Mouse (Mus musculus): ENCODE results near the gene Nfic. TPM values are rescaled to one million over a fixed set of nuclear protein-coding genes. Genes with fewer than 3 reads are reported as not detected.

Gene Nfic
- polyA plus RNA-seq (2012; rRNA removed) (38.1 and 56.4 TPM in 2 replicates), polyA plus RNA-seq (2014; fragmentation: Nextera tagmentation; extraction: Ambion mirVana) (97.3 and 98.9 TPM in 2 replicates)

DNA sequence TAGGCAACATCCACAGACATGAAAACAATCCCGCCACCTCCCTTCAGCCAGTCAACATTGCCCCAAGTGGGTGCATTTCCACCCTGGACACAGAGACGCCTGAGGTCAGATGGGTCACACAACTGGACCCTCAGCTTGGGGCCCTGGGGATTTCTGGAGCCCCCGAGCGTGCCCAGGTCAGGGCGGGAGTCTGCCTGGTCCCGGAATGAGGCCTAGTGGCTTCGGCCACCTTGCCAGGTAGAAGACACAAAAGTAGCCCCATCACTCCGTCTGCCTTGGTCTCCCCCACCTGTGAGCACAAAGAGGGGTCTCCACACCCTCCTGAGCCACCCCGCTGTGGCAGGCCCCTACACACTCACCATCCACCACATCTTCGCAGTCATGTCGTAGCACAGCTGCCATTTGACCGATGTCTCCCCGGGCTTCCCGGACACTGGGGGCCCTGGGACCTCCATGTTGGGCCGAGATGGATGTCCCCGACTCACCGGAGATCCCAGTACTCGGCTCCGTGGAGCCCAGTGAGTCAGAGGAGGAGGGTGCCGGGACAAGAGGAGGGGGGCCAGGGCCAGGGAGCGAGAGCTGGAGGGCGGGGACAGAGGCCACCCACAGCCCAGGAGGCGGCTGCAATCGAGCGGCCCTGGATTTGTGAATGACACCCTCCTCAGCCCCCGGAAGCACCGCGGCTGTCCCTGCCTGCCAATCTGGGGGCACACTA lies at the start of gene Nfic:
TSS of gene Nfic (minus strand) at position 455 of the 715 bp plus-strand sequence.
- Histone ChIP-seq H3K27ac (replicated peaks; ENCODE audit: low read depth, low read length) (no peak within 1 kb of the TSS), H3K4me2 (replicated peaks; ENCODE audit: low read depth, low read length, severe bottlenecking) (no peak within 1 kb of the TSS), H3K27me3 (ENCODE audit: control insufficient read depth, insufficient read depth, low read length) (peaks cover 92% of the 10 kb centered on the region), H3K4me3 (replicated peaks; ENCODE audit: low read length) (no peak within 1 kb of the TSS), H3K36me3 (ENCODE audit: control insufficient read depth, insufficient read depth, low read length) (no peaks in the 10 kb centered on the region), H3K9ac (ENCODE audit: low read depth, low read length, severe bottlenecking) (no peak within 1 kb of the TSS), H3K9me3 (ENCODE audit: control insufficient read depth, low read length) (no peaks in the 10 kb centered on the region), H3K4me1 (ENCODE audit: control insufficient read depth, insufficient read depth, low read length) (no peaks in the 10 kb centered on the region)
- no peak for TF ChIP-seq POLR2A (IDR thresholded peaks at IDR 0.05; ENCODE audit: borderline replicate concordance, extremely low read depth, insufficient read depth, insufficient read length)
- ATAC-seq (ENCODE audit: low FRiP score, low read depth) (no peak), DNase-seq (ENCODE audit: low spot score) (no peak)
- WGBS, result 65% methylated on average over 28 of the region's 28 CpGs

DNA sequence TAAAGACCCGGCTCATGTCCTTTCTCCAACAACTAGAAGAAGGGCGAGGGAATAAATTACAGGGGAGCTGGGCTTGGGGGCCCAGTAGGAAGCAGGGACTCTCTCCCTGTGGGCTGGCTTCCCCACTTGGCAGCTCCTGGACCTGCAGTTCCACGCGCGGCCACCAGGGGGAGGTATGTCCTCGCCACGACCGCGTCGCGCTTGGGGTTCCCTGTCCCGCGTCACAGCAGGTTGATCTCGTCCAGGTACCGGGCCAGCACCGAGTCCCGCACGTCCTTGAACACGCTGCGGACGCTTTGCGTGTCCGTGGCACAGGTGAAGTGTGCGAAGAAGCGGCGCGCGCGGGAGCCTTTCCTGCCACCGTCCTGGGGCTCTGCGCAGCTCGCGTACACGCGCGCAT lies 47.2 kb upstream of the Nfic start:
- Histone ChIP-seq H3K9me3 (ENCODE audit: control insufficient read depth, low read length) (no peaks in the 10 kb centered on the region), H3K27me3 (ENCODE audit: control insufficient read depth, insufficient read depth, low read length) (no peaks in the 10 kb centered on the region), H3K9ac (ENCODE audit: low read depth, low read length, severe bottlenecking) (peak overlapping the region; percentile 36; the same call in 1 of the 2 replicates), H3K4me1 (ENCODE audit: control insufficient read depth, insufficient read depth, low read length) (peaks cover 3% of the 10 kb centered on the region; the same call in 1 of the 2 replicates), H3K4me2 (replicated peaks; ENCODE audit: low read depth, low read length, severe bottlenecking) (peak overlapping the region; percentile 65), H3K36me3 (ENCODE audit: control insufficient read depth, insufficient read depth, low read length) (no peaks in the 10 kb centered on the region), H3K4me3 (replicated peaks; ENCODE audit: low read length) (peak overlapping the region; percentile 31), H3K27ac (replicated peaks; ENCODE audit: low read depth, low read length) (no peak overlapping the region)
- ATAC-seq (ENCODE audit: low FRiP score, low read depth) (peak; percentile 58), DNase-seq (ENCODE audit: low spot score) (peak; percentile 51)
- WGBS, result 13% methylated on average over 36 of the region's 36 CpGs
- no peak for TF ChIP-seq POLR2A (IDR thresholded peaks at IDR 0.05; ENCODE audit: borderline replicate concordance, extremely low read depth, insufficient read depth, insufficient read length)

DNA sequence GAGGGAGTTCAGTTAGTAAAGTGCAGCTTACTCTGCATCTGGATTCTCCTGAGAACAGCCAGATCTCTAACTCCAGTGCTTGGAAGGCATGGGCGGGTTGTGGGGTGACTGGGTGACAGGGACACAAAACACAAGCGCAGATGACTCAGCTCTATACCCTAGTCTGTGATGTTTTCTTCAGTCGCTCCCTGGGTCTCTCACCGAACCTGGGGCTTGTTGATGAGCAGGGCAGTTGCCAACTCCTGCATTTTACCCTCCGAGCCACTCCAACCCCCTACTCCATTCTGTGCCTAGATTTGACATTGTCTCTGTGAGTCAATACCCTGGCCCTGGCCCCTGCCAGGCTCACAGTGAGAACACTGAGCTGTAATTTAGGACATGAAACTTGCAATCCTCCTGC lies 46.4 kb upstream of the Nfic start:
- H3K27ac ChIP-seq (replicated peaks; ENCODE audit: low read depth, low read length), result no peak overlapping the region
- H3K4me2 ChIP-seq (replicated peaks; ENCODE audit: low read depth, low read length, severe bottlenecking), result no peak overlapping the region
- no peak for TF ChIP-seq POLR2A (IDR thresholded peaks at IDR 0.05; ENCODE audit: borderline replicate concordance, extremely low read depth, insufficient read depth, insufficient read length)
- H3K4me3 ChIP-seq (replicated peaks; ENCODE audit: low read length), result no peak overlapping the region
- no peak overlapping the region for H3K9ac ChIP-seq (ENCODE audit: low read depth, low read length, severe bottlenecking)
- no peak for ATAC-seq (ENCODE audit: low FRiP score, low read depth)
- no peaks in the 10 kb centered on the region for H3K27me3 ChIP-seq (ENCODE audit: control insufficient read depth, insufficient read depth, low read length)
- peaks cover 3% of the 10 kb centered on the region; the same call in 1 of the 2 replicates for H3K4me1 ChIP-seq (ENCODE audit: control insufficient read depth, insufficient read depth, low read length)
- no peaks in the 10 kb centered on the region for H3K36me3 ChIP-seq (ENCODE audit: control insufficient read depth, insufficient read depth, low read length)
- DNase-seq (ENCODE audit: low spot score), result no peak
- 84% methylated on average over 5 of the region's 5 CpGs for WGBS
- H3K9me3 ChIP-seq (ENCODE audit: control insufficient read depth, low read length), result no peaks in the 10 kb centered on the region

DNA sequence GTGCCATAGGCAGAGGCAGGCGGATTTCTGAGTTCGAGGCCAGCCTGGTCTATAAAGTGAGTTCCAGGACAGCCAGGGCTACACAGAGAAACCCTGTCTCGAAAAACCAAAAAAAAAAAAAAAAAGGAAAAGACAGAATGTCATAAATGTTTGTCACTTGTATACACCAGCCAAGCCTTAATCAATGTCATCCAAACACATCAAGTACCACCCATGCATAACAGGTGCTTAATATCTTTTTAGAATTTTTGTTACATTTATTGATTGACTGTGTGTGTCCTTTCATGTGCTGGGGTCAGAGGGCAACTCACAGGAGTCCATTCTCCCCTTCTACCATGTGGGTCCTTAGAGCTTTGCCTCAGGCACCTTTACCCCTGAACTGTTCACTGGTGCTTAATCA lies 44.6 kb upstream of the Nfic start, which contains the start of gene S1pr4:
TSS of gene S1pr4 (minus strand) at position 101 of the 400 bp plus-strand sequence.
- H3K9ac ChIP-seq (ENCODE audit: low read depth, low read length, severe bottlenecking), result no peak within 1 kb of the TSS
- ATAC-seq (ENCODE audit: low FRiP score, low read depth), result no peak
- H3K36me3 ChIP-seq (ENCODE audit: control insufficient read depth, insufficient read depth, low read length), result no peaks in the 10 kb centered on the region
- no peaks in the 10 kb centered on the region for H3K9me3 ChIP-seq (ENCODE audit: control insufficient read depth, low read length)
- no peak within 1 kb of the TSS for H3K4me3 ChIP-seq (replicated peaks; ENCODE audit: low read length)
- no peak within 1 kb of the TSS for H3K27ac ChIP-seq (replicated peaks; ENCODE audit: low read depth, low read length)
- DNase-seq (ENCODE audit: low spot score), result no peak
- WGBS, result 87% methylated on average over 3 of the region's 3 CpGs
- TF ChIP-seq POLR2A (IDR thresholded peaks at IDR 0.05; ENCODE audit: borderline replicate concordance, extremely low read depth, insufficient read depth, insufficient read length), result no peak
- peaks cover 9% of the 10 kb centered on the region for H3K4me1 ChIP-seq (ENCODE audit: control insufficient read depth, insufficient read depth, low read length)
- H3K27me3 ChIP-seq (ENCODE audit: control insufficient read depth, insufficient read depth, low read length), result no peaks in the 10 kb centered on the region
- H3K4me2 ChIP-seq (replicated peaks; ENCODE audit: low read depth, low read length, severe bottlenecking), result no peak within 1 kb of the TSS

DNA sequence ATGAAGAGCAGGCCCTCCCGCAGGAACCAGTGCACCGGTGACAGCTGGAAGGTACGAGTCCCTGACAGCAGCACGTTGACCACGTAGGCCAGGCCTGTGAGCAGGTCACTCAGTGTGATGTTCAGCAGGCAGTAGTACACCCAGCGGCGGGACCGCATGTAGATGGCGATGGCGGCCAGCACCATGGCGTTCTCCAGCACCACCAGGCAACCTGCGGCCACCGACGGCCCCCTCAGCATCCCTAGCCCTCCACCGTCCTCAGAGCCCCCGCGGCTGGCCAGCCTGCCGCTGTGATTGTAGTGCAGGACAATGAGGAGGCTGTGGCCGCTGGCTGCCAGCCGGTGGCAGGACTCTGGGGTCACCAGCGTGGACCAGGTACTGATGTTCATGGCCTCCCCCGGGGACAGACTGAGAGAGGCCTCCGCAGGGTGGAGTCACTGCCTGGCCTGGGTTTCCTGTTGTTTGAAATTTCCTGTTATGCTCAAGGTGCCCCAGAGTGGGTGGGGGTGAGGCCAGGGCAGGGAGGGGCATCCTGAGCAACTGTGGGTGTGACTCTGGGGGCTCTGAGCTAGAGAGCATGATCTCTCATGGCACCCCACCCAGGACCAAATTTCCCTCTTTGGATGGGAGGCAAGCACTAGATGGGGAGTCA lies 43.9 kb upstream of the Nfic start:
- H3K4me3 ChIP-seq (replicated peaks; ENCODE audit: low read length), result no peak overlapping the region
- H3K36me3 ChIP-seq (ENCODE audit: control insufficient read depth, insufficient read depth, low read length), result no peaks in the 10 kb centered on the region
- H3K27me3 ChIP-seq (ENCODE audit: control insufficient read depth, insufficient read depth, low read length), result no peaks in the 10 kb centered on the region
- WGBS, result 72% methylated on average over 21 of the region's 23 CpGs
- no peak overlapping the region for H3K9ac ChIP-seq (ENCODE audit: low read depth, low read length, severe bottlenecking)
- peaks cover 15% of the 10 kb centered on the region for H3K4me1 ChIP-seq (ENCODE audit: control insufficient read depth, insufficient read depth, low read length)
- H3K9me3 ChIP-seq (ENCODE audit: control insufficient read depth, low read length), result no peaks in the 10 kb centered on the region
- no peak overlapping the region for H3K4me2 ChIP-seq (replicated peaks; ENCODE audit: low read depth, low read length, severe bottlenecking)
- ATAC-seq (ENCODE audit: low FRiP score, low read depth), result no peak
- TF ChIP-seq POLR2A (IDR thresholded peaks at IDR 0.05; ENCODE audit: borderline replicate concordance, extremely low read depth, insufficient read depth, insufficient read length), result no peak
- no peak overlapping the region for H3K27ac ChIP-seq (replicated peaks; ENCODE audit: low read depth, low read length)
- DNase-seq (ENCODE audit: low spot score), result no peak
